Mouse (Mus musculus) spleen, postnatal 10 days (tissue): ENCODE measurements around the gene Sf3b6.
A peak's percentile ranks its signal among the peaks of the same experiment; 100 is the strongest.

Experiments
- DNase-seq, 2 experiments: peaks; one replicate each; pipeline ENCODE4 v3.0.0; 2021 to 2022; ENCODE audit warnings: low spot score in 2 of 2

Sf3b6 gene

DNA sequence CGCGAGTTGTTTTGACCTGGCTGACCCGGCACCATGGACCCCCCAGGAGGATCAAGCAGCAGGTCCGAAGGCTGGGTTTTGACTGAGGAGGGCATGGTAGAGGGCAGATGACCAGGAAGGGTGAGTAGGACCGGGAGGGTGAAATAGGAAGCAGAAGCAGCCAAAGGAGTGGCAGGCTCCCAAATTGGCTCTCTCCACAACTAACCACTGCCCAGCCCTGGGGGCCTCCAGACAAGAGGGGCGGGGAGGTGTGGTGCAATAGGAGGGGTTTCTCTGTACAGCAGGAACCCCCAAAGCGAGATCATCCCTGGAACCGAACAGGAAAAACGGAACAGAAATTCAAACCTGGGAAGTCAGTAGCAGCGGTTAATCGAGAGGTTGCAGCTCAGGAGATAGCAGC lies 23.4 kb downstream of the Sf3b6 start:
- no peak for DNase-seq

DNA sequence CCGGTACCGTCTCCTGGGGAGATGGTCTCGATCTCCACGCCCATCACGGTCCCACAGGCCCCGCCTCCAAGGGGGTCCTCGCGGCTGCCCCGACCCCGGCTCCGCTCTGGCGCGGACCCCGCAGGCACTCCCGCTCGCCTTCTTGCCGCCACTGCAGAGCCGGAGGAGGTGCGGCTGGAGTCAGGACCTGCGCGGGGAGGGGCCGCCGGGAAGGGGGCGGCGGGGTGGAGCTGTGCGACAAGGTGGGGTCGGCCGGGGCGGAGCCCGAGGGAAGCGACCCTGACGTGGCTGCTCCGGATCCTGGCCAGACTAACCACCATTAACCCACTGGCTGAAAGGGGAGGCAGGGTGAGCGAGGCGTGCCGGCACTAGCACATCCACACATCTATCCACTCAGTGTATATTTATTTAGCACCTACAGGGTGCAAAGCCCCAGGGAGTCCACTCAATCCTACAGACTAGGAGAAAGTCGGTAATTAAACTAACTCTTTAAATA lies 24.1 kb downstream of the Sf3b6 start, which contains the start of gene Fkbp1b:
Gene Fkbp1b (minus strand): TSS at position 200 of the 496 bp plus-strand sequence.
- DNase-seq = peak in 1 of 2 experiments; percentile 43

DNA sequence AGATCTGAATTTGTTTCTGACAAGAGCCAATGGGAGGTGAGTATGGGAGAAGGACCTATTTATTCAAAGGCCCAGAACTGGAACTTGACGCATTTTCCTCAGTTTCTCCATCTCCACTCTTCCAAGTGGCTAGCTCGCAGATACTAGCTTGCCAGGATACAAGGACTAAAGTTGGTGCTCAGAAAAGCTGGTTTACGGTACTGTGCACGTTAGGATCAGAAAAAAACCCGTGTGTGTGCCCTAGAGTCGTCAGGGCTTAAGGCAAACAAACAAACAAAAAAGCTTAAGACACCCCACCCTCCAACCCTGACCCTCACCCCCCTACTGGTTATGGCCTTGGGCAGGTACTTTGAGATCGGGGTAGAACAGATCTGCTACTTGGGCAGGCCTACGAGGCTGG lies 25.1 kb downstream of the Sf3b6 start:
- DNase-seq = no peak

DNA sequence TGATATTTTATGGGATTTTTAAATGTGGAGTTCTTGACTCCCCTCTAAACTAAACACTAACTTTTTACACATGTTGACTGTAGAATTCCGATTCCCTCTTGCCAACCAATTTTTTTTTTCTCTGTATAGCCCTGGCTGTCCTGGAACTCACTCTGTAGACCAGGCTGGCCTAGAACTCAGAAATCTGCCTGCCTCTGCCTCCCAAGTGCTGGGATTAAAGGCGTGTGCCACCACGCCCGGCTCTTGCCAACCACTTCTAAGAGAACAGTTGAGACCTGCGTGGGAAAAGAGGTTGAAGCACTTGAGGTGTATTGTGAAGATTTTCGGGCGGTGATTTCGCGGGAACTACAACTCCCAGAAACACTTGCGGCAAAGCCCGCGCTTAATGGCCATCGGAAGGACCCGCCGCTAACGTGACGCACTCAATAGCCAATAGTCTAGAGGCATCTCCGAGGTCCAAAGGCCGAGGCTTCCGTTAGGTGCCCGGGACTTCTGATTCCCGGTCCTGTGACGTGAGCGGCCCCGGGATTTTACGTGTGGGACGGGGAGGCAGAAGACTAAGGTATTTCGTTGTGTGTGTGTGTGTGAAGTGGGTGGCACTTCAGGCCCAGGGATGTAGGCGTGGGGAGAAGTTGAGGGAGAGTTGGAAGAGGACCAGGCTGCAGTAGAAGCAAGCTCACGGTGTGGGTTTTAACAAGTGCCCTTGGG lies 25.7 kb downstream of the Sf3b6 start, which contains the start of gene Wdcp:
Gene Wdcp (plus strand): TSS at position 414 of the 708 bp plus-strand sequence.
- peak; percentile 78 to 91 for DNase-seq

DNA sequence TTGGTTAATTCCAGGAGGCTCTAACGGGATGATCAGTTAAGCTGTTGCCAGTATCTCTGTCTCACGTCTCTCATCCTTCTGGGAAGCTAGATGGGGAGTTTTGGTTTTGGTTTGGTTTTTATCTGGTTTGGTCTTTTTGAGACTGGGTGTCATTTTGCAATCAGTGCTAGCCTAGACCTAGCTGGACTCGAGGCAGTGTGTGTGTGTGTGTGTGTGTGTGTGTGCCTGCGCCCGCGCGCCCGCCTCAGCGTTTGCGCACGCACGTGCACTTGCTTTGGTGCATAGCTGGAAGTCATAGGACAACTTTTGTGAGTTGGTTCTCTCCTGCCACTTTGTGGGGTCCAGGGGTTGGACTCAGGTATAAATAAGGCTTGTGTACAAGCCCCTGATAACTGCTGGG lies 26.4 kb downstream of the Sf3b6 start:
- DNase-seq = peak; percentile 35 to 65

DNA sequence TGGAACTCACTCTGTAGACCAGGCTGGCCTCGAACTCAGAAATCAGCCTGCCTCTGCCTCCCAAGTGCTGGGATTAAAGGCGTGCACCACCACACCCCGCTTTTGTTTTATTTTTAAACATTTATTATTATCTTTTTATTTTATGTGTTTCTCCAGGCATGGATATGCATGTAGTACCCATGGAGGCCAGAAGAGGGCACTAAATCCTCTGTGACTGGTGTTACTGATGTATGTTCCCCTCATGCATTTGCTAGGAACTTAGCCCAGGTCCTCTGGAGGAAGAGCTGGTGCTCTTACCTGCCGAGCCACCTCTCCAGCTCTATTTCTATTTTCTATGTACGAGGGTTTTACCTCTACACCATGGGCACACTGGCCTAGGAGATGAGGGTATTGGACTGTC lies 38.8 kb downstream of the Sf3b6 start:
- DNase-seq = peak in 1 of 2 experiments; percentile 65

DNA sequence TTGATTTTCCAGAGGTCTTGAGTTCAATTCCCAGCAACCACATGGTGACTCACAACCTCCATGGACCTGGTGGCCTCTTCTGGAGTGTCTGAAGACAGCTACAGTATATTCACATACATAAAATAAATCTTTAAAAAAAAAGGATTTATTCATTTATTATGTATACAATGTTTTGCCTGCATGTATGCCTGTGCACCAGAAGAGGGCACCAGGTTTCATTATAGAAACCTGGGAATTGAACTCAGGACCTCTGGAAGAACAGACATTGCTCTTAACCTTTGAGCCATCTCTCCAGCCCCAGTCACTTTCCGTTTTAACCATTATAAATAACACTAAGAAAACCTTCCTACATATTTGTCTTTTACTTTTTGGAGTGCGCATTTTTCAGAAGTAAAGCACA lies 39.5 kb downstream of the Sf3b6 start:
- no peak for DNase-seq

DNA sequence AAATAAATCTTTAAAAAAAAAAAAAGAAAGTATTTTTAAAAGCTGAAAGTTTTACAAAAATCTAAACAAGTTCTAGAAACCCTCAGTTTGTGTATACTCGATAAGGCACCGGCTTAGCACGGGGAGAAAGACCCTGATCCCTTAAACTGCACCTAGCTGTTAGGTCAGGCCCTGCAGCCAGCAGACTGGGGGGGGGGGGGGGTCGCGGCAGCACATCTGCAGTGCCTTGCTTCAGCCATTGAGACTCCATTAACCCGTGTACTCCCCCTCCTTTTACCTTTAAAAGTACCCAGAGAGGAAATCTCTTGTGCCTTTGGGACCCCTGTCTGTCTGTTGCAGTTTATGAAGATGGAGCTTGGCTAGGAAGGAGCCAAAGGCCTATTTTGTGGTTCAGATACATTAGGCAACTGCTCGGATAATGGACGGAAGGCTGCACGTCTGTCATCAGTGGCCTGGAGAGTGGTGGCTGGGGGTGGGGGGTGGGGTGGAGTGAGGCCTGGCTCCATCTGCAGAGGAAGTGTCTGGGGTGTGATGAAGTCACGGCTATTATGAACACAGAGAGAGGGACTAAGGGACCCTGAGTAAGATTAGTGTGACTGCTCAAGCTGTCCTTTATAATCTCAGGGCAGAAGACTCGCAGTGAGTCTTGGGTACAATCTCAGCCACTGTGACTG lies 42.0 kb downstream of the Sf3b6 start:
- DNase-seq = no peak

DNA sequence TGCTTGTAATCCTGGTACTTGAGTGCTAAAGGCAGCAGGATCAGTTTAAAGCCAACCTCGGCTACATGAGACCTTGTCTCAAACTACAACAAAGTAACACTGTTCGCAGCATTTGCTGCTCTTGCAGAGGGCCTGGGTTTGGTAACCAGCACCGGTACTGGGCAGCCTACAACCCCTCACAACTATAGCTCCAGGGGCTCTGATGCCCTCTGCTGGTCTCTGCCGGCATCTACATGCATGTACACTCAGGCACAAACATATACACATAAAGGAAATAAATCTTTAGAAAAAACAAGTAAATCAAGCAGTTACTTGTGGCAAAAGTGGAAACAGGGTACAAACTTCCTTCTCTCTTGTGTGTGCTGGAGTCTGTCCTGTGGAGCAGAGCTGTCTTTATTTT lies 45.3 kb downstream of the Sf3b6 start:
- DNase-seq = peak in 1 of 2 experiments; percentile 48

DNA sequence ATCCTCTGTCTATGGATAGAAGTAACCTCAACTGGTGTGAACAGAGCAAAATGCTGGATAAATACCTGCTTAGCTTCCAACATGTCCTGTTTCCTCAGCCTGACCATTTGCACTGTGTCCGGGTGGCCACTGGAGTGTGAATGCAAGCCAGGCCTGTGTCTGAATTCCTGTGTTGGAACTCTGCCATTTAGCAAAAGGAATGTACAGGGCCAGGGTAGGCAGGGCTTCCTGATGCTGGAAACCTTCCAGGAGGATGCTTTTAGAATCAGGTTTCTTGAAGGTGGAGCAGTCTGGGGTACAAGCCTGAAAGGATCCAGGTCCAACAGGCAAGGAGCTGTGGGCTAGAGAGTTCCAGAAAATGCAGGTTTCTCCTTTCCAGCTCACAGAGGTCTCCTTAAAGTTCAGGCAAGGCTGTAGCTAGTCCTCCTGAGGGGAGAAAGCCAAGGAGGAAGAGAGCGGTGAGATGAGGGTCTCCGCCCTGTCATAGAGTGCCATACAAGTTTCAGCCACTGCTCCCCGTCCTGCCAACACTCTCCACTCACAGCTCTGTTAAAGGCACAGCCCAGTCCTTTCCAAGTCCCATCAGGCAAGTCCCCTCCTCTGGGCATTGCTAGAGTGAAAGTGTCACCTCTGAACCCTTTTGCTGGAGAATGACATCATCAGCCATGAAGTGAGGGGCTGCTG lies 46.5 kb downstream of the Sf3b6 start:
- no peak for DNase-seq

DNA sequence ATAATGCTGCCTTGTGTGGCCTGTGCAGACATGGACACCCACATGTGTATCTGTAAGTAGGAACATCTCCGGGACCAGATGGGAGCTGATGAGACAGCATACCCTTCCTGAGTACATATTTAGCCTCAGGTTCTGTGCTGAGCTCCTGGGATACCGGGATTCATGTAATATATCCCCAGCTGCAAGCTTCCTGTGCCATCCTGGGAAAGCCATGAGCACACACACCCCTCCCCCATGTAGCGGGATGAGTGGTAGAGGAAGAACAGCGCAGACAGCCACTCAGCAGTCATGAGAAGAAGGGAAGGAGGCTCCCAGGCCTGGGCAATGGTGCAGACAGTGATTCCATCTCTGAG lies 47.0 kb downstream of the Sf3b6 start:
- no peak for DNase-seq

DNA sequence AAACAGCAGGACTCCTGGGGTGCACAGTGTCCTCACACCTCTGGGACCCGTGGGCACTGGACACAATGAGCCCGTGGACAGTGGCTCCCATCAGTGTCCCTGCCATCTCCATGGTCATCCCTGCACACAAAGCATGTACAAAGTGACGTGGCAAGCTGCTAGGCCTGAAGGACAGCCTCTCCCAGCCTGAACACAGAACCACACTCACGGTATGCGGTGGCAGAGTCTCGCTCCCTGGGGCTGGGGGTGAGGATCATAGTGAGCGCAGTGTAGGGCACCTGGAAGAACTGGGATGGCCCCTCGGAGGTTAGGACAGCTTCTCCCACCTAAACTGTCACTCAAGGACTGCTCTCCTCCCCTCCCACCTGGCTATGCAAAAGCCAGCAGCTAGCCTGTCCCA lies 51.6 kb downstream of the Sf3b6 start:
- DNase-seq = no peak

DNA sequence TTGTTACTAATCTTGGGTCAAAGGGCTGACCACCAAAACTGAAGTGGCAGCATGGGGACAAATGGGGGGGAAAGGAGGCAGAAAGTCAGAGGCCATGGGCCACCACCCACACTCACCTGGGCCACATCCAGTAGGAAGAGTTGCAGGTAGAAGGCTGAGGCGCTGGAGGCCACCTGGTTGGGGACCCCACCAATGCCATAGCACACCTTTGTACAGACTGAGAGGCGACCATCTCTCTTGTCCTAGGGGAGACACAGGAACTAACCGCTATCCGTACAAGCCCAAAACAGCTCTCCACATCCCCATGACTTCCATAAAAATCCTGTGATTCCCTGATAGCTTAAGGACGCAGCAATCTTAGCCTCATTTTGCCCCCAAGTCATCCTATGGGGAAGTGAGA lies 53.9 kb downstream of the Sf3b6 start:
- no peak for DNase-seq

DNA sequence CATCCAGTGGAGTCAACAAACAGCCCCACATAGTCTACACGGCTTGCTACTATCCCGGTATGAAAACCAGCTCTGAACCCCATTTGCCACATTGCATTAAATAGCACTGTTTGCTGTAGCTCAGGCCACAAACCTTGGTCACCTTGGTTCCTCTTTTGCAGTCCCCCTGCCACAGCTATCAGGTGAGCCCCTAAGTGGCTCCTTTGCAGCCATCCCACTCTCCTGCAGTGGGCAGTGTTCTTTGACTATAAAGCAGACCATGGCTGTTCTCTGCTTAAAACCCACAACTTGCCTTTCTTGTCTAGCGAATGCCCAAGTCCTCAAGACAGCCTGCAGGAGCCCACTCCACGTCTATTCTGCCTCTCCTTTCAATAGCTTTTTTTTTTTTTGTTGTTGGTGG lies 54.9 kb downstream of the Sf3b6 start:
- peak; percentile 40 to 45 for DNase-seq

DNA sequence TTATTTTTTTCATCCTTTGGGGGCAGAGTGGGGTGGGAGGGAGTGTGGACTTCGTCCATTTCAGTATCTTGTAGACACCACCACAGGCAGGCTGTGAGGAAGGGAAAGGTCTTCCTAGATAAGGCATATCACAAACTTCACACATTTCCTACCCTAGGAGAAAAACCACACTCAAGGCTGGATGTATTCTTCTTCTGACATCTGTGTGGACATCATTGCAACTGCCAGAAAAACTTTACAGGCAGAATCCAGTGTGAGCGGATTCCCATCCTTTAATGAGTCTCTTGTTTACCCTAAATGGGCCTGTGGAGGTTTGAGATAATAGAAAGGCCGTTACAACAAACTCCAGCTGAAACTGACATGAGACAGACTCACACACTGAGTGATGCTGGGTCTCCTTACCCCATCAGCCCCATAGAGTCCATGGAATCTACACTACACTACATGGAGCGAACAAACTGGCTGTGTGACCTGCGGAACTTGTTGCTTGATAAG lies 55.7 kb downstream of the Sf3b6 start:
- DNase-seq = peak; percentile 46 to 47

DNA sequence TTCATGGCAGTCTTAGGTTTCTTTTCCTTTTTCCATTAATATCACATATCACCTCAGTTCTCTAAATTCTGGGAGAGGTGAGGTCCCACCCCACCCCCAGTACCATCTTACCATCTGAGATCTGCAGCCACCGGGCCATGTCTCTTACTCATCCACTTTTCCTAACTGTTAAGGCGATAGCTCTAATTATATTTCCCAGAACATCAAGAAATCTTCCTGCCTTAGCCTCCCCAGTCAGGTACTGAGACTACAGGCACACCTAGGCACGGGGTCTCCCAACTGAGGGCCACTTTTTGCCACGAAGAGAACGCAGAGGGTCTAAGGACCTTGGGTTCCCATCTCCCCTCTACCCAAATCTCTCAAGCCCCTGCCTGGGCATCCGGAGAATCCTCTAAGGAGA lies 56.2 kb downstream of the Sf3b6 start:
- DNase-seq = peak in 1 of 2 experiments; percentile 40

DNA sequence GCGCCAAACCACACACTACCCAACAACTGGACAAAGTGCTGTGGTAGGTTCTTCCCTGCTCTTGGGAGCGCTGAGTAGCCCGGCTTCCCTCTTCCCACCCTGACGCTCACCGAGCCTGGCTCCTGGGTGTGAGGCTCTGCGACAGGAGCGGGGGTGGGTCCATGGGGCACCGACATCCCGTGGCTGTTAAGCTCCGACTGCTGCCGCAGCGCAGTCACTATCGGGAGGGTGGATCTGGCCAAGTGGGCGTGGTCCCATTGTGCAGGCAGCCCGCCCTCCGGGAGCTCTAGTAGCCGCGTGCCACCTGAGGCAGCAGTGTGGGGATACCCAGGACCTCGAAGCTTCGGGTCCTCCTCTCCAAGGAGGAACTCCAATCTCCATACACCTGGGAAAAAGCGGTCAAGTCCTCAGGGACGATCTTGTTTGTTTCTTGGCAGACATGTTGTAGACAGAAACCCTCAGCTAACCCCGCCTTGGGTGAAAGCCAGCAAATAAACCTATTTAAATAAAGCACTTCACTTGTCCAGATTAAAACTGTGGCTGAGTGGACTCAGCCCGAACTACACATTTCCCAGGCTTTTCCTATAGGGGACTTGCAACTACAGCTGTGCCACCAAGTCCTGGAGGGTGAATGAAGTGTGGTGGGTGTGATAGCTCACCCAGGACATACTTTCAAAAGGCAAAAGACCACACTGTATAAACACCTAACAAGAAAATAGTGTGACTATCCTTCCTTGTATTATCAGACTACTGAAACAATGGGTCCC lies 57.0 kb downstream of the Sf3b6 start, which contains the start of gene Mfsd2b:
Gene Mfsd2b (minus strand): TSS at position 199 of the 767 bp plus-strand sequence.
- DNase-seq = peak; percentile 88 to 90

DNA sequence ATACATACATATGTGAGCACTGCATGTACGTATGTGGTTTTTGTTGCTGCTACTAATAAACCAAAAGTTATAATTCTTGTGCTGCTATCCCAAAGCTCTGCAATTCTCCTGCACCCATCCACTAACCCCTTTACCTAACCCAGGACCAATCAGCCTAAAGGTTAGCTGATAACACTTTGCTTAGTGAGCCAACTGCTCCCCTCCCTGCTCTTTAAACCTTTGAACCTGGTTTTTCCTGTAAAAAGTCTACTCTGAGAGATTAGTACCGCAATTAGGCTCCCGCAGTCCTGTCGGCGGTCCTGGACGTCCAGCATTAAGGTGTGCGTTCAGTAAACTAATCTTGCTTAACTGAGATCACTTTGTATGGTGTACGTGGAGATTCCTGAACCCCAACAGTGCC lies 58.3 kb downstream of the Sf3b6 start:
- DNase-seq = no peak
